Mouse (Mus musculus) ES-Bruce4 (cell line): ENCODE data around the gene Dnah17. TPM values are rescaled to one million over a fixed set of nuclear protein-coding genes. Genes with fewer than 3 reads are reported as not detected.

Experiments
- H3K27ac ChIP-seq: 2 replicates; pipeline ENCODE4 v1.5.1; 2012; ENCODE audit warnings: low read length, inconsistent platforms; ENCODE audit not compliant: insufficient read depth
- H3K27me3 ChIP-seq: 2 replicates; pipeline ENCODE4 v1.6.1; 2012; ENCODE audit warnings: mild to moderate bottlenecking, low read length, inconsistent platforms; ENCODE audit not compliant: control insufficient read depth, poor library complexity, insufficient read depth, severe bottlenecking
- H3K36me3 ChIP-seq: 2 replicates; pipeline ENCODE4 v1.6.1; 2012; ENCODE audit warnings: inconsistent platforms, mild to moderate bottlenecking, low read length, moderate library complexity; ENCODE audit not compliant: control insufficient read depth, poor library complexity, insufficient read depth, severe bottlenecking
- H3K4me1 ChIP-seq: one replicate; pipeline ENCODE4 v1.8.1; 2011; ENCODE audit warnings: low read length; ENCODE audit not compliant: control insufficient read depth, insufficient read depth
- H3K4me3 ChIP-seq: 2 replicates; pipeline ENCODE4 v1.5.1; 2011; ENCODE audit warnings: low read depth, mild to moderate bottlenecking, low read length
- H3K9ac ChIP-seq: 2 replicates; pipeline ENCODE4 v1.6.1; 2012; ENCODE audit warnings: low read depth, mild to moderate bottlenecking, inconsistent platforms; ENCODE audit not compliant: poor library complexity, severe bottlenecking
- H3K9me3 ChIP-seq: replicated peaks from 2 replicates; pipeline ENCODE4 v1.6.1; 2012; ENCODE audit warnings: mild to moderate bottlenecking, low read length, inconsistent platforms; ENCODE audit not compliant: control insufficient read depth, poor library complexity, insufficient read depth, severe bottlenecking
- CTCF ChIP-seq: IDR thresholded peaks from one replicate; pipeline ENCODE4 v1.8.1; 2011; ENCODE audit warnings: low read depth, low read length
- EP300 ChIP-seq: IDR thresholded peaks from 2 replicates; pipeline ENCODE4 v1.6.1; 2011; ENCODE audit warnings: low read depth, low read length; ENCODE audit not compliant: insufficient read depth
- POLR2A ChIP-seq: IDR thresholded peaks from one replicate; pipeline ENCODE4 v1.8.1; 2011; ENCODE audit warnings: low read length; ENCODE audit not compliant: insufficient read depth
- polyA plus RNA-seq: library from polyadenylated mRNA; stranded (reverse); fragments of >200 nt; gene quantifications from 2 replicates; pipeline ENCODE4 v1.2.4, GENCODE M21; 2011; ENCODE audit warnings: low read depth; ENCODE audit not compliant: missing spikeins, insufficient read depth, insufficient read length

Gene Dnah17
- polyA plus RNA-seq, 1 experiment = 0.49 TPM

GRCm38 (mm10) chr11:118142547-118143165, 12.2 kb upstream of the Dnah17 start:
- Histone ChIP-seq H3K9me3 (peaks cover 3% of the 10 kb centered on the region; the same call in 1 of the 2 replicates), H3K4me1 (peaks cover 4% of the 10 kb centered on the region), H3K27ac (peak overlapping the region; percentile 1; the same call in 1 of the 2 replicates), H3K4me3 (no peak overlapping the region), H3K27me3 (no peaks in the 10 kb centered on the region), H3K36me3 (no peaks in the 10 kb centered on the region), H3K9ac (no peak overlapping the region)
- TF ChIP-seq CTCF = no peak
- TF ChIP-seq EP300 = no peak
- no peak for TF ChIP-seq POLR2A

GRCm38 (mm10) chr11:118140771-118141565, 10.5 kb upstream of the Dnah17 start:
- Histone ChIP-seq H3K9me3 (peaks cover 3% of the 10 kb centered on the region; the same call in 1 of the 2 replicates), H3K4me3 (no peak overlapping the region), H3K27me3 (no peaks in the 10 kb centered on the region), H3K27ac (peak overlapping the region; percentile 59), H3K4me1 (peaks cover 5% of the 10 kb centered on the region), H3K9ac (no peak overlapping the region), H3K36me3 (no peaks in the 10 kb centered on the region)
- no peak for TF ChIP-seq CTCF
- TF ChIP-seq EP300 = peak; percentile 92

- Histone ChIP-seq H3K27me3 (no peaks in the 10 kb centered on the region), H3K9me3 (peaks cover 3% of the 10 kb centered on the region; the same call in 1 of the 2 replicates), H3K9ac (no peak overlapping the region), H3K36me3 (no peaks in the 10 kb centered on the region), H3K27ac (no peak overlapping the region), H3K4me1 (peaks cover 6% of the 10 kb centered on the region), H3K4me3 (no peak overlapping the region)
- no peak for TF ChIP-seq POLR2A
- TF ChIP-seq CTCF = no peak
- TF ChIP-seq EP300 = no peak
Measured at GRCm38 (mm10) chr11:118138347-118138746, 7.9 kb upstream of the Dnah17 start.

- peaks cover 6% of the 10 kb centered on the region for H3K4me1 ChIP-seq
- no peak for TF ChIP-seq EP300
- TF ChIP-seq POLR2A = no peak
- no peak for TF ChIP-seq CTCF
- H3K36me3 ChIP-seq = no peaks in the 10 kb centered on the region
- no peaks in the 10 kb centered on the region for H3K27me3 ChIP-seq
- no peak overlapping the region for H3K4me3 ChIP-seq
- H3K27ac ChIP-seq = no peak overlapping the region
- H3K9ac ChIP-seq = no peak overlapping the region
- peaks cover 3% of the 10 kb centered on the region; the same call in 1 of the 2 replicates for H3K9me3 ChIP-seq
Measured at GRCm38 (mm10) chr11:118136172-118136632, 5.8 kb upstream of the Dnah17 start.

- Histone ChIP-seq H3K4me1 (peaks cover 6% of the 10 kb centered on the region), H3K9me3 (peaks cover 3% of the 10 kb centered on the region; the same call in 1 of the 2 replicates), H3K4me3 (no peak overlapping the region), H3K9ac (no peak overlapping the region), H3K27ac (no peak overlapping the region), H3K27me3 (no peaks in the 10 kb centered on the region), H3K36me3 (no peaks in the 10 kb centered on the region)
- TF ChIP-seq CTCF = no peak
- TF ChIP-seq POLR2A = no peak
Measured at GRCm38 (mm10) chr11:118135271-118135670, 4.8 kb upstream of the Dnah17 start.

GRCm38 (mm10) chr11:118133752-118134169, 3.3 kb upstream of the Dnah17 start:
- no peak overlapping the region for H3K9ac ChIP-seq
- H3K27me3 ChIP-seq = no peaks in the 10 kb centered on the region
- no peak for TF ChIP-seq EP300
- TF ChIP-seq CTCF = no peak
- no peak for TF ChIP-seq POLR2A
- H3K9me3 ChIP-seq = peaks cover under 1% of the 10 kb centered on the region; the same call in 1 of the 2 replicates
- no peak overlapping the region for H3K27ac ChIP-seq
- H3K4me1 ChIP-seq = peaks cover 5% of the 10 kb centered on the region
- no peak overlapping the region for H3K4me3 ChIP-seq
- H3K36me3 ChIP-seq = no peaks in the 10 kb centered on the region
